Mouse (Mus musculus): ENCODE results near the gene Cep95. TPM values are rescaled to one million over a fixed set of nuclear protein-coding genes. Genes with fewer than 3 reads are reported as not detected.
"Not testable (repeated sequence)": the region's sequence is repeated elsewhere in the genome, so short reads cannot be mapped to it uniquely, and the experiment has no call there.

Cep95 gene
- 20.7 and 23.6 TPM in 2 replicates for polyA plus RNA-seq (2015; fragmentation: Nextera tagmentation; extraction: Ambion mirVana)

GRCm38 (mm10) chr11:106788775-106789459 lies at the start of gene Cep95, which contains the start of gene Ddx5:
Gene Cep95, plus strand, starts transcription at chr11:106789252.
Gene Ddx5, minus strand, starts transcription at chr11:106789185.
- peak; percentile 99 for DNase-seq (ENCODE audit: low spot score)

GRCm38 (mm10) chr11:106740724-106741123 lies 48.3 kb upstream of the Cep95 start:
- not testable (repeated sequence) for DNase-seq (ENCODE audit: low spot score)

- no peak for DNase-seq (ENCODE audit: low spot score)
Observed at GRCm38 (mm10) chr11:106741232-106741631, 47.8 kb upstream of the Cep95 start.

- no peak for DNase-seq (ENCODE audit: low spot score)
Observed at GRCm38 (mm10) chr11:106741826-106742225, 47.2 kb upstream of the Cep95 start.

GRCm38 (mm10) chr11:106742388-106742841 lies 46.6 kb upstream of the Cep95 start:
- DNase-seq (ENCODE audit: low spot score) = peak; percentile 64

GRCm38 (mm10) chr11:106744949-106745348 lies 44.1 kb upstream of the Cep95 start:
- no peak for DNase-seq (ENCODE audit: low spot score)

- DNase-seq (ENCODE audit: low spot score) = not testable (repeated sequence)
Observed at GRCm38 (mm10) chr11:106749557-106750120, 39.4 kb upstream of the Cep95 start.

- peak; percentile 90 for DNase-seq (ENCODE audit: low spot score)
Observed at GRCm38 (mm10) chr11:106750121-106750751, 38.8 kb upstream of the Cep95 start, which contains the start of gene Pecam1. Gene Pecam1, minus strand, starts transcription at chr11:106750628.

- peak; percentile 52 for DNase-seq (ENCODE audit: low spot score)
Observed at GRCm38 (mm10) chr11:106751039-106752018, 37.7 kb upstream of the Cep95 start, which contains the start of gene Milr1. Gene Milr1, plus strand, starts transcription at chr11:106751226.

- peak; percentile 72 for DNase-seq (ENCODE audit: low spot score)
Observed at GRCm38 (mm10) chr11:106752103-106752502, 36.9 kb upstream of the Cep95 start.

- no peak for DNase-seq (ENCODE audit: low spot score)
Observed at GRCm38 (mm10) chr11:106753314-106753713, 35.7 kb upstream of the Cep95 start.

- DNase-seq (ENCODE audit: low spot score) = no peak
Observed at GRCm38 (mm10) chr11:106755583-106755982, 33.5 kb upstream of the Cep95 start.

GRCm38 (mm10) chr11:106759028-106759427 lies 30.0 kb upstream of the Cep95 start:
- DNase-seq (ENCODE audit: low spot score) = no peak

GRCm38 (mm10) chr11:106760511-106760910 lies 28.5 kb upstream of the Cep95 start:
- no peak for DNase-seq (ENCODE audit: low spot score)

GRCm38 (mm10) chr11:106762139-106762799 lies 26.8 kb upstream of the Cep95 start:
- peak; percentile 65 for DNase-seq (ENCODE audit: low spot score)

GRCm38 (mm10) chr11:106762800-106763185 lies 26.3 kb upstream of the Cep95 start:
- DNase-seq (ENCODE audit: low spot score) = no peak

GRCm38 (mm10) chr11:106766611-106767162 lies 22.4 kb upstream of the Cep95 start:
- DNase-seq (ENCODE audit: low spot score) = no peak

GRCm38 (mm10) chr11:106767516-106767915 lies 21.5 kb upstream of the Cep95 start:
- DNase-seq (ENCODE audit: low spot score) = no peak

GRCm38 (mm10) chr11:106770195-106770974 lies 18.7 kb upstream of the Cep95 start:
- DNase-seq (ENCODE audit: low spot score) = peak; percentile 68
